ENCODE assay signal across 8 mouse cellular contexts in the genomic region with DNA sequence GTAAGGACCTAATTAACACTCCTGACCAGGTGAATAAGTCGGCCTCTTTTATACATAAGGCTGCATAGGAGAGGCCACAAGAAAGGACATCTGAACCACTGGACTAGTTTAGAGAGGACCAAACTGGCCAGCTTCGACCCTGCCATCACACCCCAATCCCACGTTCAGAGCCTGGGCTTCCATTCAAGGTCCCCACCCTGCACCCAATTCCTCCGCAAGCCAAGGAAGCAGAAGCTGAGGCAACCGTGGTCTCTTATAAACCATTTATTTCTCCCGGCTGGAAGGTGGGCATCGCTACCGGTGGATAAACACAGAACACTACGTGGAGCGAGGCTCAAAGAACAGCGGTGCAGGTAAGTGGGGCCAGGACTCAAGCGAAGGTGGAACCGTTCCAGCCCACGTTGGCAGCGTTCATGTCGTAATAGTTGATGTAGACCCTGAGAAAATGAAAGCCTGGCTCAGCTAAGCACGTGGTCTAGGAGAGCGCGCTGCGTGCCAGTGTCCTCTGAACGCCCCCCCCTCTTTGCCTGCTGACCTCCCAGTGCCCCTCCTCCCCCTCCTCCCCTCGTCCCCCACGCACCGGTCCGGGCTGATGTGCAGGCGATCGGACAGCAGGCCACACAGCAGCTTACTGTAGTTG. TPM values are rescaled to one million over a fixed set of nuclear protein-coding genes. Genes with fewer than 3 reads are reported as not detected.
DNase-seq lines count a peak whose midpoint lies in the region; ATAC-seq lines count a peak whose summit lies in the region.
"Had no signal": no experiment of that assay in that cellular context is flagged by ENCODE, and none has a peak within 500 bp of the region (broad histone marks: within the 10 kb centered on the region; RNA-seq: fewer than 3 reads in every experiment).

No protein-coding gene starts in this region.

- WGBS in heart, embryonic 12.5 days = 2% methylated on average over 26 of the region's 27 CpGs
- WGBS in midbrain, embryonic 12.5 days = 2% methylated on average over 27 of the region's 27 CpGs

- peak overlapping the region; percentile 86 for H3K4me2 ChIP-seq in heart, embryonic 12.5 days
- peak overlapping the region; percentile 57 for H3K4me2 ChIP-seq in midbrain, embryonic 12.5 days (replicated peaks)

- no peaks in the 10 kb centered on the region for H3K27me3 ChIP-seq in heart, embryonic 12.5 days (replicated peaks)
- H3K27me3 ChIP-seq in midbrain, embryonic 12.5 days = no peaks in the 10 kb centered on the region

- H3K9me3 ChIP-seq in heart, embryonic 12.5 days (replicated peaks) = no peaks in the 10 kb centered on the region
- H3K9me3 ChIP-seq in midbrain, embryonic 12.5 days = no peaks in the 10 kb centered on the region

- peak overlapping the region; percentile 95 for H3K9ac ChIP-seq in heart, embryonic 12.5 days
- H3K9ac ChIP-seq in midbrain, embryonic 12.5 days (replicated peaks) = peak overlapping the region; percentile 94

- peak; percentile 73 for ATAC-seq in heart, embryonic 12.5 days (ENCODE audit: insufficient number of reproducible peaks, low FRiP score)
- ATAC-seq in midbrain, embryonic 12.5 days (ENCODE audit: low FRiP score, low read depth) = peak; percentile 69

- peaks cover 23% of the 10 kb centered on the region for H3K36me3 ChIP-seq in heart, embryonic 12.5 days
- peaks cover 18% of the 10 kb centered on the region for H3K36me3 ChIP-seq in midbrain, embryonic 12.5 days

- peaks cover 34% of the 10 kb centered on the region for H3K4me1 ChIP-seq in heart, embryonic 12.5 days (replicated peaks)
- H3K4me1 ChIP-seq in midbrain, embryonic 12.5 days = peaks cover 29% of the 10 kb centered on the region

- DNase-seq in 3T3-L1 (ENCODE audit: low read depth, low spot score) (peak; percentile 50), A20 (ENCODE audit: low read depth, low spot score) (peak; percentile 67)
- peak; percentile 65 for DNase-seq in cerebellum, adult 9-11 months
- peak; percentile 35 to 47 for DNase-seq in layer of hippocampus, postnatal 10 days (ENCODE audit: low spot score in 2 of 2)
- DNase-seq in urinary bladder, postnatal 10 days (ENCODE audit: low spot score) = no peak

- H3K4me3 ChIP-seq in heart, embryonic 12.5 days = peak overlapping the region; percentile 78
- peak overlapping the region; percentile 83 for H3K4me3 ChIP-seq in midbrain, embryonic 12.5 days

- peak overlapping the region; percentile 95 for H3K27ac ChIP-seq in heart, embryonic 12.5 days (ENCODE audit: poor library complexity, severe bottlenecking)
- H3K27ac ChIP-seq in midbrain, embryonic 12.5 days (replicated peaks) = peak overlapping the region; percentile 90

RNA-seq across cellular contexts. Expression of a gene that starts 0.8 kb away (rescaled TPM):
- 2,266 and 2,393 TPM in 2 replicates for polyA plus RNA-seq in heart, embryonic 12.5 days (2016; fragmentation: Nextera tagmentation; extraction: Ambion mirVana)
- 100 to 1,000 TPM; 674 to 738 TPM for total RNA-seq in layer of hippocampus, postnatal 10 days (2021)
- 1,213 and 1,289 TPM in 2 replicates for polyA plus RNA-seq in midbrain, embryonic 12.5 days (2016; fragmentation: Nextera tagmentation; extraction: Ambion mirVana)

RNA-seq across cellular contexts. Expression of a gene that starts 22.0 kb away (rescaled TPM):
- polyA plus RNA-seq in heart, embryonic 12.5 days (2016; fragmentation: Nextera tagmentation; extraction: Ambion mirVana) = 7.2 and 8.1 TPM in 2 replicates
- 1 to 10 TPM; 5.0 to 6.1 TPM for total RNA-seq in layer of hippocampus, postnatal 10 days (2021)
- polyA plus RNA-seq in midbrain, embryonic 12.5 days (2016; fragmentation: Nextera tagmentation; extraction: Ambion mirVana) = 7.7 and 7.9 TPM in 2 replicates

RNA-seq across cellular contexts. Expression of a gene that starts 34.0 kb away (rescaled TPM):
- polyA plus RNA-seq in heart, embryonic 12.5 days (2016; fragmentation: Nextera tagmentation; extraction: Ambion mirVana) = 2.1 and 2.2 TPM in 2 replicates
- total RNA-seq in layer of hippocampus, postnatal 10 days (2021) = 1 to 10 TPM in 1 of 2 experiments, not detected in 1; 1.7 TPM
- 1.8 and 2.4 TPM in 2 replicates for polyA plus RNA-seq in midbrain, embryonic 12.5 days (2016; fragmentation: Nextera tagmentation; extraction: Ambion mirVana)

RNA-seq across cellular contexts. Expression of a gene that starts 36.9 kb away (rescaled TPM):
- not detected in 2 replicates for polyA plus RNA-seq in heart, embryonic 12.5 days (2016; fragmentation: Nextera tagmentation; extraction: Ambion mirVana)
- total RNA-seq in layer of hippocampus, postnatal 10 days (2021) = not detected
- polyA plus RNA-seq in midbrain, embryonic 12.5 days (2016; fragmentation: Nextera tagmentation; extraction: Ambion mirVana) = not detected in 2 replicates
- total RNA-seq: left cerebral cortex, postnatal 10 days had no signal
